Mouse (Mus musculus) gastrocnemius, postnatal 14 days (tissue): ENCODE measurements around the gene Ttll7. TPM values are rescaled to one million over a fixed set of nuclear protein-coding genes. Genes with fewer than 3 reads are reported as not detected.
A peak's percentile ranks its signal among the peaks of the same experiment; 100 is the strongest.

Experiments
- DNase-seq: peaks from one replicate; pipeline ENCODE4 v3.0.0; 2021; ENCODE audit warnings: mixed read lengths
- intact Hi-C: fragments of 180-260 bp; cut with DNase I; formaldehyde crosslinking; loops from one replicate; pipeline ENCODE4 v1.15.1; 2025; ENCODE audit warnings: low total_unique reads
- total RNA-seq, 2 experiments: library from RNA; stranded (reverse); gene quantifications; 2 replicates each; pipeline ENCODE4 v1.2.3; 2021

The Ttll7 gene
- total RNA-seq, 2 experiments from 2014 or later = 21.2 to 24.9 TPM

DNA sequence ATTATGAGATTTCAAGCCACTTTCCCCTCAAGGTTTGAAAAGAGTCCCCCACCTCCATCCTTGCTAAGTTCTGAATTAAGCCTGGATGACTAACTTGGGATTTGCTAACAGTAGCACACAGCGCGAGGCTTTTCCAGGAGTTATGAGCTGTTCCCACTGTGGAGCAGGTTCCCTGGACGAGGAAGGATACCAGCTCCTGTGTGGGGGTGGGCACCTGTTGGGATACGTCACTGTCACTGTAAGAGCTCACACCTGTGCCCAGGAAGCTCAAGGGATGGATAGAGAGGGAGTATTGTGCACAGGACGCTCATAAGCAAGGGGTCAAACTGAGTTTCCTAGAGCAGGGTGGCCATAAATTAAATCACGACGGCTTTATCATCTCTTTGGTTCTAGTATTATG, 115.1 kb downstream of the Ttll7 start:
- no peak for DNase-seq
- intact Hi-C loops = no loop called here

DNA sequence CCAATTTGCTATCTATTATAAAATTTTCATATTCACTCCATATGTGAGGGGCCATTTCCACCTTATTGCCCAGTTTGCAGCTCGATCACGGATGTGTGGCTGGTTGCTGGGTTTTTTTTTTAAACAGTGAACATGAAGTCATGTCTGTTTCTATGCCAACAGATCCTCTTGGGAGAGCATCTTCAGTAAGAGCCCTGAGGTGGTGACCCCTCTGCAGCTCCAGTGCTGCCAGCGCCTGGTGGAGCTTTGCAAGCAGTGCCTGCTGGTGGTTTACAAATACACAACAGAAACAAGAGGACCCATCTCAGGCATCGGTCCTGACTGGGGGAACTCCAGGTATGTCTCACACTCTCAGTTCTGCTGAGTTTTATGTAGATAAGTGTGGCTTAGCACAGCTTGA, 115.7 kb downstream of the Ttll7 start:
- DNase-seq = no peak
- intact Hi-C loops = no loop called here

- no peak for DNase-seq
- intact Hi-C loops = no loop called here
Observed at GRCm38 (mm10) chr3:146978272-146978671, 126.1 kb downstream of the Ttll7 start.

GRCm38 (mm10) chr3:146993834-146994669, 141.9 kb downstream of the Ttll7 start:
- intact Hi-C loops = no loop called here
- DNase-seq = peak; percentile 39

GRCm38 (mm10) chr3:146994670-146995415, 142.7 kb downstream of the Ttll7 start:
- intact Hi-C loops = no loop called here
- no peak for DNase-seq

DNA sequence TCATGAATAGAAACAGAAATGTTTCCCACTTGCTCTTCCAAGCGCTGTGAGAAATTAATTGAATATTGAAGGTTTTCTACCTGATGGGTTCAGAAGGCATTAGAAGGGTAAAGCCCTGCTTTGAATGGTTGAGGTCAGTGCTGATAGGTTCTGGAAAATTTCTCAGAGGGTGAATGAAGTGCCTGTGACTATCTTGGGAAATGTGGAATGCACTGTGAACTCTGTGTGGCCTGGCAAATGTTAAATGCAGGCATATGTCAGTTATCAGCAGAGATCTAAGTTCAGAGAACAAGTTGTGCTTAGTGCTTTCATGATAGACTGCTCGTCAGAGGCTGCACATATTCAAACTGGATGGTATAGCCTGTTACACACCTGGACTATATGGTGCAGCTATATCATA, 147.0 kb downstream of the Ttll7 start:
- intact Hi-C loops = no loop called here

DNA sequence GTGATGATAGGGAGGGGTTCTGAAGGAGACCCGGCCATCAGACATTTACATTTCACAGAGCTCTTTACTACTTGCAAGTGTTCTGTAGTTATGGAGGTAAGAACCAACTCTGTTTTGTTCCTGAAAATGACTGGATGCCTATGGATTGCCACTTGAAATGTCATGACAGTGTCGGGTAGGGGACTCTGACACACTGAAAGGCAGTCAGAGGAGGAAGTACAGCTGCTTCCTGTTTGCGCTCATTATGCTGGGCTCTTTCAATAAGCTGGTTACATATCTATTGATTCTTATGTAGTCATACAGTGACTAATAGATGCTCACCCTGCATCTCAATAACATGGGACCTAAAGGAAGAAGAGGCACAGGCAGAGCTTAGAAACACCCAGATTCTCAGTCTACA, 148.8 kb downstream of the Ttll7 start:
- intact Hi-C loops = no loop called here
- no peak for DNase-seq

More for the DNA sequence above, 147.0 kb downstream of the Ttll7 start:
- no peak for DNase-seq

DNA sequence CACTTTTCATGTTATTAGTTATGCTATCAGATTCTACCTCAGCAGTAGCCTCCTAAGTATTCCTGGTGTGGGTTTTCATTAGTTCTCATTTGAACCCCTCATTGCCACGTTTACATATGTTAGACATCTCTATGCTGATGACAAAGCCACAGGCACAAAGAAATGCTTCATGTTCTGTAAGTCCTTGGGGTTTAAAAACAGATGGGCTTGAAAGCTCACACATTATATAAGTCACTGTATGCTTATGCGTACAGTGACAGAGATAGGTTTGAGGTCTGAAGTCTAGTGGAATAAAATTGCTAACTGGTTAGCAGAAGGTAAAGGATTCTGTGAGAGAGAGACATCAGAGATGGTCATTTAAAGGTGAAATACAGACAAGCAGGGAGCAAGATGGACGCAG, 149.4 kb downstream of the Ttll7 start:
- intact Hi-C loops = no loop called here
- no peak for DNase-seq

DNA sequence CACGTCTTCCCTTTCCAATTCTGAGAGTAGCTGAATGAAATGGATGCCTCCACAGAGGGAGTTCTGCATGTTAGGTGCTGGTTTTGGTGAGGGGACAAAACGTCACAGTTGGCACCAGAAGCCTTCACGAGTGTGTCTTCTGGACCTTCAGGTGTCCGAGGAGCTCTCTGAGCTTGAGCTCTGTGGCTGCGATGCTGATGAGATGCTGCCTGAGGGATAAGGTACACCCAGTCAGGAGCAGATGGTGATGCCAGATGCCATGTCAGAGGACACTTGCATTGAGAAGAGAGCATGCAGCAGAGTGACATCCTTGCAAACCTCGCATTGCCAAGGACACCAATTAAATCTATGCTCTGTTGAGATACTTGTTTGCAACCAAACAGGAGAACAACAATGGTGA, 164.3 kb downstream of the Ttll7 start:
- intact Hi-C loops = no loop called here
- DNase-seq = no peak

DNA sequence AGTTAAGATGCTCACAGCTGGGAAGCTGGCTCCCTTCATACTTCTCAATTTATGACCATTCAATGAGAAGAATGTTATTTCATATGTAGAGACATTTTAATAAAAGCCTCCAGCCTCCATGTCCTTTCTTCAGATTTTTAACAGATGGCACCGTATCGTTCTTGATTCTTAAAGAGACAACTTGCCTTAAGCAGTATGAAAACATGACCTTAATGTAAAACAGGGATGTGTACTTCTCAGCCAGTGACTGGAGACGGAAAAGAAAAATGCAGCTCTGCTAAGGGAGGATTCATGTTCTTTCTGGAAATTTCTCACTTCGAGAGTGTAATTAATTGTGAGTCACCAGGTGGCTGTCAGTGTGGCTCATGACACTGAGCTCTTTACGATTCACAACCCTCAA, 167.3 kb downstream of the Ttll7 start:
- intact Hi-C loops = no loop called here
- DNase-seq = no peak

GRCm38 (mm10) chr3:147026248-147026647, 174.1 kb downstream of the Ttll7 start:
- DNase-seq = no peak
- intact Hi-C loops = no loop called here

DNA sequence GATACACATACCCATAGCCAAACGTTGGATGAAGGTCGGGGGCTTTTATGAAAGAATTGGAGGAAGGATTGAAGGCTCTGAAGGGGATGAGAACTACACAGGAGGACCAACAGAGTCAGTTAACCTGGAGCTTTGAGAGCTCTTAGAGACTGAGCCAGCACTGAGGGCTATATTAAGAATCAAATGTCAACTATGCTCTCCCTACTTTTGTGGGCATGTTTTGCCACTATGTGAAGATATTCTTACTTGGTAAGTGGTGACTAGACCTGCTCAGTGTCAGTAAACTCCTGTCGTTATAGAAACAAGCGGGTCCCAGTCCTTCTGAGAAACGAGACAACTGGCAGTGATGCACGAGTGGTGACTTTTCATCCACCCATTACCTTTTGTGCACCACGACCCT, 176.2 kb downstream of the Ttll7 start:
- intact Hi-C loops = no loop called here
- no peak for DNase-seq

GRCm38 (mm10) chr3:147029718-147030117, 177.6 kb downstream of the Ttll7 start:
- intact Hi-C loops = no loop called here
- DNase-seq = no peak

DNA sequence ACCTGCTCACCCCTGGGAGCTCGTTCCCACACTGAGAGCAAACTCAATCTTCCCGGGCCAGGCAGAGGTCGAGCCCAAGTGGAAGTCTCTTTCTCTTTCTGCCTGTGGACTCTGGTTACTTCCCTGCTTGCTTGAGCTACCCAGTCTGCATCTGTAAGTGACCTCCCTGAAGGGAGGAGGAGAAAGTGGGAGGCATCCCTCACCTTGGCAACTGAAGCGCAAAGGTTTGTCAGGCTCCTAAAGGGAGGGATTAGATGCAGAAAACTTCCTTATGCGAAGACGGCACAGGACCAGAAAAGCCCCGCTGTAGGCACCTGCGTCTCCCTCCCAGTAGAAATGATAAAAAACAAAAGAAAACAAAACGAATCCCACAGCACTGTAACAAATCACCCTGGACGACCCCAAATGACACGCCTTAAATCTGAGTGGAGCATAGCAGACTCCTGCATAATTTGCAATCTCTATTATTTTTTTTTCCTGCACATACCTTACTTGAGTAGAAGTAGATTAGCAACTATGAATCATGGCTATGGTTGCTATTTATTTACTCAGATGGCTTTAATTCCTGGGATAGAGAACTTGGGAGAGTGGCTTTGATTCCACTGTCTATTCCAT, 178.2 kb downstream of the Ttll7 start:
- intact Hi-C loops = no loop called here
- no peak for DNase-seq

Other genes with a start within 250 kb of the Ttll7 start
- not detected for gene Dnase2b, start 236.8 kb upstream of the Ttll7 start, total RNA-seq
- not detected for gene 4930503B20Rik, start 201.1 kb upstream of the Ttll7 start, total RNA-seq
- 1 to 10 TPM in 1 of 2 experiments, under 1 TPM in 1; 0.57 to 1.7 TPM for gene Samd13, start 166.8 kb upstream of the Ttll7 start, total RNA-seq
- 10 to 100 TPM; 46.0 to 46.4 TPM for gene Prkacb, start 39.4 kb upstream of the Ttll7 start, total RNA-seq